In the genomic region with DNA sequence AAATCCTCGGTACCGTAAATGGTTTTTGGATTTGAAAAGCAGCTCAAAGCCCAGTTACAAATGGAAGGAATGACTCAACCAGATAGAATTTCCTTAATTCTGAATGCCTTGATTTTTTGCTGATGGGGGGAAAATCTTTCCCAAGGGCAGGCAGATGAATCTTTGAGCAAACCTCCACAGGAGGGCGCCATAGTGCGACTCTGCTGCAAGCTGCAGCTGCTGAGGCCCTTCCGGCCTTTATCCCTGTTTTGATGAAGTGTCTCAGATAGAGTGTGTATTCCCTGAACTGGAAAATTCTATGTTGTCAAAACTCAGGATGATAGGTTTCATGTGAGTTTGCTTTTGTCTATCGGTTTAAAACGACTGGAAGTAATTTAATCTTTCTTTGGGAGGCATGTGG, we compare ENCODE assay signal across 8 mouse cellular contexts.
DNase-seq lines count a peak whose midpoint lies in the region; ATAC-seq and TF ChIP-seq lines count a peak whose summit lies in the region.

No protein-coding gene starts in this region.

- no peaks in the 10 kb centered on the region for H3K36me3 ChIP-seq in midbrain, embryonic 11.5 days (ENCODE audit: control insufficient read depth, insufficient read depth, low read length)
- H3K36me3 ChIP-seq in midbrain, embryonic 13.5 days: no peaks in the 10 kb centered on the region

- ATAC-seq in midbrain, embryonic 11.5 days (ENCODE audit: low FRiP score): no peak
- ATAC-seq in midbrain, embryonic 13.5 days: no peak

- TF ChIP-seq POLR2A in brain, embryonic 14.5 days (IDR thresholded peaks at IDR 0.05; ENCODE audit: borderline replicate concordance, extremely low read depth, insufficient read depth, insufficient read length, poor library complexity, severe bottlenecking): no peak

- peak; percentile 83 for TF ChIP-seq CTCF in brain, embryonic 14.5 days (IDR thresholded peaks at IDR 0.05; ENCODE audit: borderline replicate concordance, extremely low read depth, insufficient read depth, insufficient read length)

- no peaks in the 10 kb centered on the region for H3K27me3 ChIP-seq in midbrain, embryonic 11.5 days (ENCODE audit: control insufficient read depth, insufficient read depth, low read length)
- no peaks in the 10 kb centered on the region for H3K27me3 ChIP-seq in midbrain, embryonic 13.5 days

- H3K4me1 ChIP-seq in midbrain, embryonic 11.5 days (ENCODE audit: control insufficient read depth, insufficient read depth, low read length): no peaks in the 10 kb centered on the region
- no peaks in the 10 kb centered on the region for H3K4me1 ChIP-seq in midbrain, embryonic 13.5 days (replicated peaks)

- H3K27ac ChIP-seq in midbrain, embryonic 11.5 days (ENCODE audit: low read depth, low read length): no peak overlapping the region
- H3K27ac ChIP-seq in midbrain, embryonic 13.5 days: no peak overlapping the region

- 36% methylated on average over 7 of the region's 7 CpGs for WGBS in midbrain, embryonic 11.5 days
- WGBS in midbrain, embryonic 13.5 days: 25% methylated on average over 7 of the region's 7 CpGs

- H3K9ac ChIP-seq in midbrain, embryonic 11.5 days (ENCODE audit: low read length): no peak overlapping the region
- no peak overlapping the region for H3K9ac ChIP-seq in midbrain, embryonic 13.5 days (replicated peaks)

- H3K4me3 ChIP-seq in midbrain, embryonic 11.5 days (ENCODE audit: low read depth, low read length): no peak overlapping the region
- no peak overlapping the region for H3K4me3 ChIP-seq in midbrain, embryonic 13.5 days (replicated peaks)

- DNase-seq in midbrain, embryonic 11.5 days (ENCODE audit: low spot score, missing footprints): peak; percentile 95
- peak; percentile 84 for DNase-seq in brain, embryonic 14.5 days (ENCODE audit: low read depth)
- DNase-seq in frontal cortex, postnatal 36 days (ENCODE audit: low spot score in 2 of 2): peak; percentile 69 to 86
- DNase-seq in kidney, postnatal 36 days: peak; percentile 85 to 96
- peak; percentile 64 to 72 for DNase-seq in lung, adult 18-20 months
- peak; percentile 79 to 83 for DNase-seq in right cerebral cortex, adult 2 months (ENCODE audit: low spot score in 2 of 2)
- peak; percentile 84 for DNase-seq in urinary bladder, postnatal 25 days (ENCODE audit: low spot score)

- H3K9me3 ChIP-seq in midbrain, embryonic 11.5 days (ENCODE audit: control insufficient read depth, low read length): no peaks in the 10 kb centered on the region
- no peaks in the 10 kb centered on the region for H3K9me3 ChIP-seq in midbrain, embryonic 13.5 days

- no peak overlapping the region for H3K4me2 ChIP-seq in midbrain, embryonic 11.5 days
- H3K4me2 ChIP-seq in midbrain, embryonic 13.5 days (replicated peaks): no peak overlapping the region
